12 mouse cellular contexts compared by ENCODE assay signal in genomic region chr2:28296183-28296582, GRCm38 (mm10).
DNase-seq lines count a peak whose midpoint lies in the region; ATAC-seq and TF ChIP-seq lines count a peak whose summit lies in the region.
"Had no signal": no experiment of that assay in that cellular context is flagged by ENCODE, and none has a peak within 500 bp of the region (broad histone marks: within the 10 kb centered on the region; RNA-seq: fewer than 3 reads in every experiment).

No protein-coding gene starts in this region.

- WGBS in forebrain, postnatal 0 days = 10% methylated on average over 12 of the region's 12 CpGs
- 24% methylated on average over 12 of the region's 12 CpGs for WGBS in midbrain, embryonic 11.5 days
- WGBS in intestine, embryonic 15.5 days = 75% methylated on average over 12 of the region's 12 CpGs
- 82% methylated on average over 12 of the region's 12 CpGs for WGBS in heart, adult 2 months
- WGBS in kidney, embryonic 15.5 days = 47% methylated on average over 12 of the region's 12 CpGs

- no peak overlapping the region for H3K4me3 ChIP-seq in forebrain, postnatal 0 days (ENCODE audit: low read depth, low read length)
- H3K4me3 ChIP-seq in midbrain, embryonic 11.5 days (ENCODE audit: low read depth, low read length) = no peak overlapping the region
- H3K4me3 ChIP-seq in intestine, embryonic 15.5 days (replicated peaks) = no peak overlapping the region
- no peak overlapping the region for H3K4me3 ChIP-seq in heart, adult 2 months
- H3K4me3 ChIP-seq in kidney, embryonic 15.5 days (replicated peaks) = no peak overlapping the region

- H3K27ac ChIP-seq in forebrain, postnatal 0 days (ENCODE audit: low read depth, low read length) = peak overlapping the region; percentile 71
- 0 out of 2 replicates have a peak overlapping the region, but pooled peaks have one; percentile 17 for H3K27ac ChIP-seq in midbrain, embryonic 11.5 days (ENCODE audit: low read depth, low read length)
- no peak overlapping the region for H3K27ac ChIP-seq in intestine, embryonic 15.5 days
- no peak overlapping the region for H3K27ac ChIP-seq in heart, adult 2 months
- no peak overlapping the region for H3K27ac ChIP-seq in kidney, embryonic 15.5 days

- intact Hi-C loops in heart, adult 2 months (cut with DNase I) = no loop called here

- H3K4me1 ChIP-seq in forebrain, postnatal 0 days (ENCODE audit: insufficient read depth) = peaks cover 13% of the 10 kb centered on the region
- H3K4me1 ChIP-seq in midbrain, embryonic 11.5 days (ENCODE audit: control insufficient read depth, insufficient read depth, low read length) = peaks cover 22% of the 10 kb centered on the region
- H3K4me1 ChIP-seq in intestine, embryonic 15.5 days (replicated peaks) = peaks cover 11% of the 10 kb centered on the region
- H3K4me1 ChIP-seq in heart, adult 2 months (ENCODE audit: control insufficient read depth, insufficient read depth, low read length) = no peaks in the 10 kb centered on the region
- H3K4me1 ChIP-seq in kidney, embryonic 15.5 days = peaks cover 30% of the 10 kb centered on the region

- no peaks in the 10 kb centered on the region for H3K27me3 ChIP-seq in forebrain, postnatal 0 days (ENCODE audit: insufficient read depth, low read length)
- 0 out of 2 replicates have a peak, but pooled peaks cover 2% of the 10 kb centered on the region for H3K27me3 ChIP-seq in midbrain, embryonic 11.5 days (ENCODE audit: control insufficient read depth, insufficient read depth, low read length)
- H3K27me3 ChIP-seq in intestine, embryonic 15.5 days (replicated peaks) = no peaks in the 10 kb centered on the region
- H3K27me3 ChIP-seq in heart, adult 2 months (ENCODE audit: control insufficient read depth, insufficient read depth, low read length) = no peaks in the 10 kb centered on the region
- peaks cover 23% of the 10 kb centered on the region; the same call in 1 of the 2 replicates for H3K27me3 ChIP-seq in kidney, embryonic 15.5 days

- no peak for TF ChIP-seq EP300 in heart, adult 2 months (IDR thresholded peaks at IDR 0.05; ENCODE audit: insufficient read depth, low read depth, low read length)

- no peak for TF ChIP-seq CTCF in forebrain, postnatal 0 days (IDR thresholded peaks at IDR 0.05; ENCODE audit: low read depth)
- no peak for TF ChIP-seq CTCF in heart, adult 2 months (IDR thresholded peaks at IDR 0.05)

- TF ChIP-seq POLR2A in heart, adult 2 months (IDR thresholded peaks at IDR 0.05; ENCODE audit: insufficient read depth, low read depth, low read length) = no peak

- no peaks in the 10 kb centered on the region for H3K79me2 ChIP-seq in heart, adult 2 months (replicated peaks; ENCODE audit: control insufficient read depth, insufficient read depth, low read length)

- peak; percentile 18 for DNase-seq in embryo, embryonic 10 days (ENCODE audit: low spot score)
- DNase-seq in embryo, embryonic 9.5 days (ENCODE audit: extremely low spot score) = no peak
- peak; percentile 40 for DNase-seq in brain, embryonic 18.5 days (ENCODE audit: low read depth, low spot score)
- peak; percentile 80 for DNase-seq in forebrain, postnatal 0 days
- DNase-seq in midbrain, embryonic 11.5 days (ENCODE audit: low spot score, missing footprints) = peak; percentile 88
- no peak for DNase-seq in heart, adult 2 months
- DNase-seq: adrenal gland, postnatal 10 days; cerebellum, postnatal 25 days; heart, postnatal 36 days had no signal

- H3K4me2 ChIP-seq in forebrain, postnatal 0 days (ENCODE audit: low read depth) = no peak overlapping the region
- no peak overlapping the region for H3K4me2 ChIP-seq in midbrain, embryonic 11.5 days
- H3K4me2 ChIP-seq in intestine, embryonic 15.5 days (replicated peaks) = no peak overlapping the region
- no peak overlapping the region for H3K4me2 ChIP-seq in kidney, embryonic 15.5 days

- no peaks in the 10 kb centered on the region for H3K9me3 ChIP-seq in forebrain, postnatal 0 days (ENCODE audit: low read length)
- H3K9me3 ChIP-seq in midbrain, embryonic 11.5 days (ENCODE audit: control insufficient read depth, low read length) = no peaks in the 10 kb centered on the region
- no peaks in the 10 kb centered on the region for H3K9me3 ChIP-seq in intestine, embryonic 15.5 days
- H3K9me3 ChIP-seq in kidney, embryonic 15.5 days (replicated peaks) = no peaks in the 10 kb centered on the region

- H3K36me3 ChIP-seq in forebrain, postnatal 0 days (ENCODE audit: insufficient read depth) = no peaks in the 10 kb centered on the region
- H3K36me3 ChIP-seq in midbrain, embryonic 11.5 days (ENCODE audit: control insufficient read depth, insufficient read depth, low read length) = no peaks in the 10 kb centered on the region
- H3K36me3 ChIP-seq in intestine, embryonic 15.5 days = no peaks in the 10 kb centered on the region
- H3K36me3 ChIP-seq in heart, adult 2 months (ENCODE audit: control insufficient read depth, insufficient read depth, low read length) = no peaks in the 10 kb centered on the region
- H3K36me3 ChIP-seq in kidney, embryonic 15.5 days = no peaks in the 10 kb centered on the region

- peak; percentile 91 for ATAC-seq in forebrain, postnatal 0 days
- ATAC-seq in midbrain, embryonic 11.5 days (ENCODE audit: low FRiP score) = peak; percentile 74
- no peak for ATAC-seq in intestine, embryonic 15.5 days
- ATAC-seq in kidney, embryonic 15.5 days (replicated peaks; ENCODE audit: low FRiP score) = no peak
- ATAC-seq: lung, postnatal 0 days had no signal

- no peak overlapping the region for H3K9ac ChIP-seq in forebrain, postnatal 0 days
- H3K9ac ChIP-seq in midbrain, embryonic 11.5 days (ENCODE audit: low read length) = no peak overlapping the region
- H3K9ac ChIP-seq in intestine, embryonic 15.5 days = no peak overlapping the region
- no peak overlapping the region for H3K9ac ChIP-seq in heart, adult 2 months (ENCODE audit: low read depth, low read length)
- no peak overlapping the region for H3K9ac ChIP-seq in kidney, embryonic 15.5 days

Comparison
In these comparisons a context has a peak if more than half of its experiments do, and no peak if none do; other contexts are left out.
1. DNase-seq: peak in embryo, embryonic 10 days (single experiment), brain, embryonic 18.5 days (single experiment), forebrain, postnatal 0 days (single experiment) and midbrain, embryonic 11.5 days (single experiment); none in embryo, embryonic 9.5 days (single experiment) and heart, adult 2 months (0 of 2).
2. ATAC-seq: peak in forebrain, postnatal 0 days (single experiment) and midbrain, embryonic 11.5 days (single experiment); none in intestine, embryonic 15.5 days (single experiment) and kidney, embryonic 15.5 days (single experiment).
3. H3K27ac ChIP-seq: peak in forebrain, postnatal 0 days (single experiment) and midbrain, embryonic 11.5 days (single experiment); none in intestine, embryonic 15.5 days (single experiment), heart, adult 2 months (single experiment) and kidney, embryonic 15.5 days (single experiment).